Mouse (Mus musculus) cerebellum, adult 8-10 months (tissue): ENCODE data around the gene Gm28870.
"Not testable (repeated sequence)": the region's sequence is repeated elsewhere in the genome, so short reads cannot be mapped to it uniquely, and the experiment has no call there.

Experiments used
- DNase-seq: peaks from one replicate; pipeline ENCODE4 v3.0.0; 2022

The Gm28870 gene

DNA sequence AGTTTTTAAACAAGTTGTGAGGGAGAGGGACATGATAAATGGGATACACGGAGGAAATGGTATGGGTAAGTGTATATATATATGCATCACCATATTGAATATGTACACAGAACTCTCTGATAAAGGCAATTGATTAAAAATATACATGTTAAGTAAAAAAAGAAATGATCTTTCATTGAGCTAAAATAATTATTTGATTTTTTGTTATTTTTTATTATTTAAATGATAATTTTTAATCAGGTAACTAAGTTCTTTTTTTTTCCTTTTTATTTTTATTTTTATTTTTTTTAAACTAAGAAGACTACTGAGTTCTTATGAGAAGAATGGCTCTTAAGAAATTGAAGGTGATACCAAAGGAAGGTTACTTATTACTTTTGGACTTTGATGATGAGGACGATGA is at the start of gene Gm28870:
TSS of gene Gm28870 (plus strand) at position 301 of the 400 bp plus-strand sequence.
- DNase-seq, result not testable (repeated sequence)
